Mouse (Mus musculus): ENCODE measurements around the gene Ccl27b.
"Not testable (repeated sequence)": the region's sequence is repeated elsewhere in the genome, so short reads cannot be mapped to it uniquely, and the experiment has no call there.

- not testable (repeated sequence) for TF ChIP-seq GATA1 (IDR thresholded peaks at IDR 0.05; ENCODE audit: low read depth, low read length); MAX (IDR thresholded peaks at IDR 0.05; ENCODE audit: low read length); TAL1 (IDR thresholded peaks at IDR 0.05; ENCODE audit: low read length)
Observed at GRCm38 (mm10) chr4:42629419-42629818, 25.6 kb upstream of the Ccl27b start, which contains the start of gene Gm2564.

Data from MEL (cell line).